Mouse (Mus musculus) CH12.LX (cell line): ENCODE measurements around the gene Bcas3.

Source experiments
- MAX ChIP-seq: IDR thresholded peaks from 2 replicates; pipeline ENCODE4 v1.6.1; 2011; ENCODE audit warnings: low read length, improper control_type of control experiment
- POLR2AphosphoS2 ChIP-seq: IDR thresholded peaks from 2 replicates; pipeline ENCODE4 v1.6.1; 2011; ENCODE audit warnings: low read depth, low read length, improper control_type of control experiment
- USF1 ChIP-seq: IDR thresholded peaks from 2 replicates; pipeline ENCODE4 v1.6.1; 2014; ENCODE audit warnings: low read depth, mild to moderate bottlenecking, inconsistent platforms, low read length, improper control_type of control experiment

DNA sequence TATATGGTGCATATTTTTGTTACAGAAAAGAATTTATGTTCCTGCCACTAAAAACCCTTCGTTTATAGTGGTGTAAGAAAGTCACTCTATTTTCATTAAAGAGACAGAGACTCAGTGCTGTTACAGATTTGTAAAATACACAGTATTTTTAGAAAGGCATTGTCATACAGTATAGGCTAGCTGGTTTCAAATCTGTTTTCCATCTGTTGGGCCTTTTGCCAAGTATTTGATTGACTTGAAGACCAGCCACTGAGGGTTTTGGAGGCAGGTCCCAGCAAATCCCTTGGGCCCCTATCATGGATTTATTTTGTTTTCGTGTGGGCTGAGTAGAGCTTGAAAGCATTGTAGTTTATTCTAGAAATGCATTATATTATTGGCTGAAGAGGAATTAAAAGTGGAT, 40.1 kb upstream of the Bcas3 start:
- TF ChIP-seq USF1 (no peak), MAX (0 out of 2 replicates have a peak, but pooled peaks have one; percentile 2), POLR2AphosphoS2 (0 out of 2 replicates have a peak, but pooled peaks have one; percentile 55)
